Mouse (Mus musculus): ENCODE data around the gene Rps27a.

- TF ChIP-seq CTCF (IDR thresholded peaks at IDR 0.05; ENCODE audit: low read depth) (peak; percentile 73), EP300 (optimal IDR thresholded peaks at IDR 0.05) (no peak)
Observed at GRCm38 (mm10) chr11:29579610-29580009, 31.7 kb upstream of the Rps27a start.

Data from stomach, postnatal 0 days (tissue).